Mouse (Mus musculus) neural tube, embryonic 12.5 days (tissue): ENCODE results near the gene Akap12. TPM values are rescaled to one million over a fixed set of nuclear protein-coding genes. Genes with fewer than 3 reads are reported as not detected.

Experiments used
- ATAC-seq: fragments of 200-750 bp; cut with Nextera tagmentation; 2 replicates; pipeline ENCODE4 v1.8.0; 2017; ENCODE audit warnings: low read depth, mild to moderate bottlenecking, moderate TSS enrichment, moderate library complexity; ENCODE audit not compliant: low FRiP score
- H3K27ac ChIP-seq: fragments of 300-500 bp; sonication (generic); 2 replicates; pipeline ENCODE4 v1.5.1; 2016
- H3K27me3 ChIP-seq: fragments of 300-500 bp; sonication (generic); replicated peaks from 2 replicates; pipeline ENCODE4 v1.6.1; 2016; ENCODE audit warnings: mild to moderate bottlenecking
- H3K36me3 ChIP-seq: fragments of 300-500 bp; sonication (generic); 2 replicates; pipeline ENCODE4 v1.6.1; 2016; ENCODE audit warnings: mild to moderate bottlenecking
- H3K4me1 ChIP-seq: fragments of 300-500 bp; sonication (generic); 2 replicates; pipeline ENCODE4 v1.6.1; 2016
- H3K4me2 ChIP-seq: fragments of 300-500 bp; sonication (generic); replicated peaks from 2 replicates; pipeline ENCODE4 v1.6.1; 2016; ENCODE audit warnings: mild to moderate bottlenecking
- H3K4me3 ChIP-seq: fragments of 300-500 bp; sonication (generic); 2 replicates; pipeline ENCODE4 v1.5.1; 2016
- H3K9ac ChIP-seq: fragments of 300-500 bp; sonication (generic); 2 replicates; pipeline ENCODE4 v1.6.1; 2016; ENCODE audit warnings: mild to moderate bottlenecking
- H3K9me3 ChIP-seq: fragments of 300-500 bp; sonication (generic); 2 replicates; pipeline ENCODE4 v1.6.1; 2016; ENCODE audit warnings: mild to moderate bottlenecking
- WGBS: fragments of 180-500 bp; shearing (Covaris S2); methylation state at CpG from one replicate; pipeline ENCODE4 v1.1.7; 2016; 5-methylcytosine and 5-hydroxymethylcytosine counted together
- polyA plus RNA-seq: library from polyadenylated mRNA; unstranded; fragments of >200 nt; fragmentation: Nextera tagmentation; extraction: Ambion mirVana; gene quantifications from 2 replicates; pipeline ENCODE4 v1.2.1, GENCODE M21; 2016

Akap12 gene
- polyA plus RNA-seq, 1 experiment from 2014 or later, result 94.2 TPM

GRCm38 (mm10) chr10:4289636-4290035 is 23.5 kb downstream of the Akap12 start:
- no peak overlapping the region for H3K9ac ChIP-seq
- no peaks in the 10 kb centered on the region for H3K36me3 ChIP-seq
- H3K4me2 ChIP-seq, result no peak overlapping the region
- ATAC-seq, result no peak
- H3K4me3 ChIP-seq, result no peak overlapping the region
- H3K4me1 ChIP-seq, result peaks cover 19% of the 10 kb centered on the region
- no peak overlapping the region for H3K27ac ChIP-seq
- no peaks in the 10 kb centered on the region for H3K9me3 ChIP-seq
- no peaks in the 10 kb centered on the region for H3K27me3 ChIP-seq
- 39% methylated on average over 3 of the region's 3 CpGs for WGBS

- H3K27me3 ChIP-seq, result no peaks in the 10 kb centered on the region
- ATAC-seq, result no peak
- 49% methylated on average over 3 of the region's 3 CpGs for WGBS
- H3K9ac ChIP-seq, result no peak overlapping the region
- peaks cover 19% of the 10 kb centered on the region for H3K4me1 ChIP-seq
- no peak overlapping the region for H3K4me2 ChIP-seq
- no peak overlapping the region for H3K4me3 ChIP-seq
- no peak overlapping the region for H3K27ac ChIP-seq
- H3K9me3 ChIP-seq, result no peaks in the 10 kb centered on the region
- no peaks in the 10 kb centered on the region for H3K36me3 ChIP-seq
Measured at GRCm38 (mm10) chr10:4290145-4290544, 24.0 kb downstream of the Akap12 start.

- no peak for ATAC-seq
- Histone ChIP-seq H3K9me3 (no peaks in the 10 kb centered on the region), H3K4me1 (peaks cover 17% of the 10 kb centered on the region), H3K4me2 (no peak overlapping the region), H3K4me3 (no peak overlapping the region), H3K27me3 (no peaks in the 10 kb centered on the region), H3K36me3 (no peaks in the 10 kb centered on the region), H3K9ac (no peak overlapping the region), H3K27ac (no peak overlapping the region)
- 85% methylated on average over 6 of the region's 6 CpGs for WGBS
Measured at GRCm38 (mm10) chr10:4290561-4290960, 24.4 kb downstream of the Akap12 start.

- H3K4me2 ChIP-seq, result no peak overlapping the region
- H3K36me3 ChIP-seq, result no peaks in the 10 kb centered on the region
- no peak overlapping the region for H3K4me3 ChIP-seq
- H3K9ac ChIP-seq, result no peak overlapping the region
- H3K27me3 ChIP-seq, result no peaks in the 10 kb centered on the region
- ATAC-seq, result no peak
- H3K27ac ChIP-seq, result no peak overlapping the region
- WGBS, result 85% methylated on average over 4 of the region's 4 CpGs
- H3K9me3 ChIP-seq, result no peaks in the 10 kb centered on the region
- H3K4me1 ChIP-seq, result peaks cover 15% of the 10 kb centered on the region
Measured at GRCm38 (mm10) chr10:4293418-4293817, 27.2 kb downstream of the Akap12 start.

- Histone ChIP-seq H3K36me3 (no peaks in the 10 kb centered on the region), H3K27ac (no peak overlapping the region), H3K4me1 (peaks cover 4% of the 10 kb centered on the region; the same call in 1 of the 2 replicates), H3K27me3 (no peaks in the 10 kb centered on the region), H3K9me3 (no peaks in the 10 kb centered on the region), H3K4me3 (no peak overlapping the region), H3K4me2 (no peak overlapping the region), H3K9ac (no peak overlapping the region)
- no peak for ATAC-seq
- 77% methylated on average over 5 of the region's 5 CpGs for WGBS
Measured at GRCm38 (mm10) chr10:4303558-4303957, 37.4 kb downstream of the Akap12 start.

GRCm38 (mm10) chr10:4323885-4324284 is 57.7 kb downstream of the Akap12 start:
- H3K4me3 ChIP-seq, result no peak overlapping the region
- no peaks in the 10 kb centered on the region for H3K27me3 ChIP-seq
- peaks cover 10% of the 10 kb centered on the region; the same call in 1 of the 2 replicates for H3K9me3 ChIP-seq
- WGBS, result 87% methylated on average over 8 of the region's 8 CpGs
- ATAC-seq, result no peak
- no peaks in the 10 kb centered on the region for H3K4me1 ChIP-seq
- no peak overlapping the region for H3K9ac ChIP-seq
- no peaks in the 10 kb centered on the region; the same call in 1 of the 2 replicates for H3K36me3 ChIP-seq
- H3K4me2 ChIP-seq, result no peak overlapping the region
- no peak overlapping the region for H3K27ac ChIP-seq

GRCm38 (mm10) chr10:4325562-4325961 is 59.4 kb downstream of the Akap12 start:
- no peak overlapping the region for H3K4me2 ChIP-seq
- H3K4me3 ChIP-seq, result no peak overlapping the region
- H3K36me3 ChIP-seq, result no peaks in the 10 kb centered on the region; the same call in 1 of the 2 replicates
- no peak overlapping the region for H3K27ac ChIP-seq
- WGBS, result 66% methylated on average over 5 of the region's 5 CpGs
- ATAC-seq, result no peak
- H3K9ac ChIP-seq, result no peak overlapping the region
- peaks cover 10% of the 10 kb centered on the region; the same call in 1 of the 2 replicates for H3K9me3 ChIP-seq
- no peaks in the 10 kb centered on the region for H3K4me1 ChIP-seq
- no peaks in the 10 kb centered on the region for H3K27me3 ChIP-seq

GRCm38 (mm10) chr10:4327716-4328115 is 61.5 kb downstream of the Akap12 start:
- H3K4me2 ChIP-seq, result no peak overlapping the region
- peaks cover 10% of the 10 kb centered on the region; the same call in 1 of the 2 replicates for H3K9me3 ChIP-seq
- H3K27me3 ChIP-seq, result no peaks in the 10 kb centered on the region
- H3K27ac ChIP-seq, result no peak overlapping the region
- 68% methylated on average over 1 of the region's 1 CpGs for WGBS
- no peak overlapping the region for H3K4me3 ChIP-seq
- peaks cover 4% of the 10 kb centered on the region for H3K4me1 ChIP-seq
- no peak overlapping the region for H3K9ac ChIP-seq
- H3K36me3 ChIP-seq, result no peaks in the 10 kb centered on the region; the same call in 1 of the 2 replicates
- ATAC-seq, result no peak

GRCm38 (mm10) chr10:4332228-4332979 is 66.2 kb downstream of the Akap12 start:
- Histone ChIP-seq H3K4me3 (no peak overlapping the region), H3K9me3 (peaks cover 2% of the 10 kb centered on the region; the same call in 1 of the 2 replicates), H3K4me1 (peaks cover 20% of the 10 kb centered on the region), H3K27me3 (no peaks in the 10 kb centered on the region), H3K27ac (no peak overlapping the region), H3K36me3 (no peaks in the 10 kb centered on the region), H3K9ac (no peak overlapping the region), H3K4me2 (no peak overlapping the region)
- WGBS, result 16% methylated on average over 7 of the region's 7 CpGs
- 0 out of 2 replicates have a peak, but pooled peaks have one; percentile 35 for ATAC-seq

GRCm38 (mm10) chr10:4333319-4333718 is 67.1 kb downstream of the Akap12 start:
- ATAC-seq, result peak; percentile 35
- Histone ChIP-seq H3K9ac (no peak overlapping the region), H3K9me3 (no peaks in the 10 kb centered on the region), H3K4me3 (no peak overlapping the region), H3K36me3 (no peaks in the 10 kb centered on the region), H3K27me3 (no peaks in the 10 kb centered on the region), H3K27ac (peak overlapping the region; percentile 21; the same call in 1 of the 2 replicates), H3K4me2 (peak overlapping the region; percentile 61), H3K4me1 (peaks cover 20% of the 10 kb centered on the region)
- 19% methylated on average over 8 of the region's 8 CpGs for WGBS

- H3K4me2 ChIP-seq, result peak overlapping the region; percentile 61
- H3K9me3 ChIP-seq, result no peaks in the 10 kb centered on the region
- H3K4me1 ChIP-seq, result peaks cover 20% of the 10 kb centered on the region
- H3K27me3 ChIP-seq, result no peaks in the 10 kb centered on the region
- H3K36me3 ChIP-seq, result no peaks in the 10 kb centered on the region
- peak; percentile 84 for ATAC-seq
- no peak overlapping the region; the same call in 1 of the 2 replicates for H3K27ac ChIP-seq
- 9% methylated on average over 27 of the region's 27 CpGs for WGBS
- H3K9ac ChIP-seq, result 0 out of 2 replicates have a peak overlapping the region, but pooled peaks have one; percentile 14
- peak overlapping the region; percentile 13 for H3K4me3 ChIP-seq
Measured at GRCm38 (mm10) chr10:4334039-4334683, 68.0 kb downstream of the Akap12 start.

- no peaks in the 10 kb centered on the region for H3K27me3 ChIP-seq
- no peaks in the 10 kb centered on the region for H3K36me3 ChIP-seq
- ATAC-seq, result no peak
- no peak overlapping the region for H3K9ac ChIP-seq
- H3K4me2 ChIP-seq, result no peak overlapping the region
- H3K9me3 ChIP-seq, result no peaks in the 10 kb centered on the region
- 67% methylated on average over 15 of the region's 15 CpGs for WGBS
- H3K4me1 ChIP-seq, result peaks cover 13% of the 10 kb centered on the region
- H3K4me3 ChIP-seq, result no peak overlapping the region
- H3K27ac ChIP-seq, result no peak overlapping the region
Measured at GRCm38 (mm10) chr10:4338863-4339461, 72.8 kb downstream of the Akap12 start.
